Mouse (Mus musculus): ENCODE data around the gene Lbr. TPM values are rescaled to one million over a fixed set of nuclear protein-coding genes. Genes with fewer than 3 reads are reported as not detected.

Lbr gene
- polyA plus RNA-seq, 1 experiment from 2014 or later: 119 TPM

DNA sequence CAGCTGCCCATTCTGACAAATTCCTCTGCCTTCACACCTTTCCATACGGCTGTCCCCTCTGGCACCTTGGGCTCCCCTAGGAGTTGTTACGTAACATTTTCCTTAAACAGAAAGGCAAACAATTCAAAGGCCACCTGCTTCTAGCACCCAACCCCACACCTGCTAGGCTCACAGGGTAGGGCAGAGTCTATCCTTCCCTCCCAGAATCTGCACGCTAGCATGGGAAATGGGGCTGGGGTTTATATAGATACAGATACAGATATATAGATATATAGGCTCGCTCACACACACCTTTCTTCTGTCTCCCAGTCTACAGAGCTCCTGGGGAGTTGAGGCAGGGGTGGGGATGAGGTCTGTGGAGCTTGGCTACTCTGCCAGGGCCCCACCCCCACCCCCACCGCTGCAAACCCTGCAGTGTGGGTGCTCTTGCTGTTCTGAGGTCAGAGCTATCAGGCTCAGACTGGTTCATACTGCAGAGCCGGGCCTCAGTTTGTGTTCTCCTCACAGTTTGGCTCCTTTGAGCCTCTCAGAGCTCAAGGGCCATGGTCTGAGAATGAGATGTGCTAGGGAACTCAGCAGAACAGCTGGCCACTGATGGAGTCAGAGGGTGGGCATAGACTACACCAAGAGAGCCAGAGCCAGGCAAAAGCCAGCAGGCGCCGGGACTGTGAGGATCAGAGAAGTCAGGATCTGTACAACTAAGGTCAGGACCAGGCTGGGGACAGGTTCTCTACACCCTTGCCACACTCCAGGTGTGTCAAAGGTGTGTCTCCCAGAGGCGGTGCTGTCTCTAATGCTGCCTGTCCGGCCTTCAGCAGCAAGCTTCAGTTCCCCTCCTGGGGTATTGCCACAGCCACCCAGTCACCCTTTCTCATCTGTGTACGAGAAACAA lies 22.4 kb upstream of the Lbr start:
- 59% methylated on average over 11 of the region's 11 CpGs for WGBS (ENCODE audit: insufficient replicate concordance)
- no peak overlapping the region for H3K9ac ChIP-seq (replicated peaks)

DNA sequence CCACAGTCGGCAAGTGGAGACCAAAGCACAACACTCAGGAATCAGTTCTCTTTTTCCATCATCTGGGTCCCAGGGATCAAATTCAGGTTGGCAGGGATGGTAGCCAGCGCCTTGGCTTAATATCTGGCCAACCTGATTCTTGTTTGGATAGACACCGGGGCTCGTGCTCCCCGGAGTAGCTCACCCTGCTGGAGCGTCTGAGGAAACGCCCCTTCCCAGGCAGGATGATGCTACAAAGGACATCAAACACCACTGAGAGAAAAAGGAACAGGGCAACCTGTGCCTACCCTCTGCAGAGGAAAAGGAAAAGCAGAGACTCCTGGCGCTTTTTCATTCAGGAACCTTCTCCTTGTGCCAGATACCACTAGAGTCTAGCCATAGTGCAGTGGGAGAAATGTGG lies 20.6 kb upstream of the Lbr start:
- no peaks in the 10 kb centered on the region for H3K36me3 ChIP-seq (replicated peaks; ENCODE audit: insufficient read depth, low read length)
- H3K4me3 ChIP-seq (ENCODE audit: low read depth, low read length): no peak overlapping the region
- no peak overlapping the region for H3K4me2 ChIP-seq (ENCODE audit: low read depth, low read length)
- H3K9me3 ChIP-seq (ENCODE audit: low read length): no peaks in the 10 kb centered on the region
- peaks cover 30% of the 10 kb centered on the region for H3K4me1 ChIP-seq (ENCODE audit: insufficient read depth)
- no peak for DNase-seq
- ATAC-seq: no peak
- 45% methylated on average over 8 of the region's 8 CpGs for WGBS (ENCODE audit: insufficient replicate concordance)
- TF ChIP-seq EP300 (IDR thresholded peaks at IDR 0.05; ENCODE audit: low read depth): no peak
- TF ChIP-seq CTCF (IDR thresholded peaks at IDR 0.05; ENCODE audit: low read depth): no peak
- no peak overlapping the region for H3K27ac ChIP-seq (ENCODE audit: low read depth)
- no peak overlapping the region for H3K9ac ChIP-seq (replicated peaks)
- no peaks in the 10 kb centered on the region for H3K27me3 ChIP-seq (ENCODE audit: insufficient read depth, low read length)

More for the DNA sequence above, 22.4 kb upstream of the Lbr start:
- no peaks in the 10 kb centered on the region for H3K27me3 ChIP-seq (ENCODE audit: insufficient read depth, low read length)
- no peak overlapping the region for H3K4me3 ChIP-seq (ENCODE audit: low read depth, low read length)
- ATAC-seq (peak; percentile 44), DNase-seq (peak; percentile 33)
- H3K9me3 ChIP-seq (ENCODE audit: low read length): no peaks in the 10 kb centered on the region
- TF ChIP-seq CTCF (IDR thresholded peaks at IDR 0.05; ENCODE audit: low read depth) (no peak), EP300 (IDR thresholded peaks at IDR 0.05; ENCODE audit: low read depth) (no peak)
- H3K36me3 ChIP-seq (replicated peaks; ENCODE audit: insufficient read depth, low read length): no peaks in the 10 kb centered on the region
- H3K27ac ChIP-seq (ENCODE audit: low read depth): peak overlapping the region; percentile 62
- H3K4me1 ChIP-seq (ENCODE audit: insufficient read depth): peaks cover 26% of the 10 kb centered on the region
- no peak overlapping the region for H3K4me2 ChIP-seq (ENCODE audit: low read depth, low read length)

DNA sequence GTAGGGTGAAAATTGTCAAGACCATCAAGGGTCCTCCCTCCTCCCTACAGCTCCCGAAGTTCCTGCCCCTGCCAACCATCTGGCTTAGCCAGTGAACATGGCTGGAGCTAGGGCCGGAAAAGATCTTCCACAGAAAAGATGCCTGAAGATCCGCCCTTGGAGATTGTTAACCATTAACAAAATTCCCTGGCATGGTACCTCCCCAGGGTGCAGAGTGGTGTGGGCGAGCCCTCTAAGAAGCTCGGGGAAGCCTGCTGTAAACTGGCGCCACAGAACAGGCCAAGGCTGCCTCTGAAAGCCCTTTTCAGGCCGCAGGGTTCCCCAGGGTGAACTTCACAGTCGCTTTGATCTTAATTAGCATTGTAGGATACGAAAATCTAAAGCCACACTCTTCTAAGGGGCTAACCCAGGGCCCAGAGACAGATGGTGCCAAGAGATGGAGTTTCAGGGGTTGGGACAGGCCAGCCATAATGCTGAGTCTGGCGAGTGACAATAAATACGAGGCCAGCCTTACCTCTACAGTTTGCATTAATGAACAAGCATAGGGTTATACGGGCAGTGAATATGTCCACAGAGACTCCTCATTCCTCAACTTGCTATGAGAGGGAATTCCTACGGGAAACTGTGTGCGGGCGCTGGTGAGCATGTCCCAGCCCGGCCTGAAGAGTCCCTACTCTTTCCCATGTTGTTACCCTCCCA lies 20.0 kb upstream of the Lbr start:
- Histone ChIP-seq H3K27me3 (ENCODE audit: insufficient read depth, low read length) (no peaks in the 10 kb centered on the region), H3K9me3 (ENCODE audit: low read length) (no peaks in the 10 kb centered on the region), H3K4me3 (ENCODE audit: low read depth, low read length) (no peak overlapping the region), H3K9ac (replicated peaks) (no peak overlapping the region), H3K4me2 (ENCODE audit: low read depth, low read length) (no peak overlapping the region), H3K4me1 (ENCODE audit: insufficient read depth) (peaks cover 30% of the 10 kb centered on the region), H3K27ac (ENCODE audit: low read depth) (no peak overlapping the region), H3K36me3 (replicated peaks; ENCODE audit: insufficient read depth, low read length) (no peaks in the 10 kb centered on the region)
- ATAC-seq: no peak
- no peak for DNase-seq
- 70% methylated on average over 16 of the region's 16 CpGs for WGBS (ENCODE audit: insufficient replicate concordance)
- TF ChIP-seq EP300 (IDR thresholded peaks at IDR 0.05; ENCODE audit: low read depth): no peak
- TF ChIP-seq CTCF (IDR thresholded peaks at IDR 0.05; ENCODE audit: low read depth): no peak

DNA sequence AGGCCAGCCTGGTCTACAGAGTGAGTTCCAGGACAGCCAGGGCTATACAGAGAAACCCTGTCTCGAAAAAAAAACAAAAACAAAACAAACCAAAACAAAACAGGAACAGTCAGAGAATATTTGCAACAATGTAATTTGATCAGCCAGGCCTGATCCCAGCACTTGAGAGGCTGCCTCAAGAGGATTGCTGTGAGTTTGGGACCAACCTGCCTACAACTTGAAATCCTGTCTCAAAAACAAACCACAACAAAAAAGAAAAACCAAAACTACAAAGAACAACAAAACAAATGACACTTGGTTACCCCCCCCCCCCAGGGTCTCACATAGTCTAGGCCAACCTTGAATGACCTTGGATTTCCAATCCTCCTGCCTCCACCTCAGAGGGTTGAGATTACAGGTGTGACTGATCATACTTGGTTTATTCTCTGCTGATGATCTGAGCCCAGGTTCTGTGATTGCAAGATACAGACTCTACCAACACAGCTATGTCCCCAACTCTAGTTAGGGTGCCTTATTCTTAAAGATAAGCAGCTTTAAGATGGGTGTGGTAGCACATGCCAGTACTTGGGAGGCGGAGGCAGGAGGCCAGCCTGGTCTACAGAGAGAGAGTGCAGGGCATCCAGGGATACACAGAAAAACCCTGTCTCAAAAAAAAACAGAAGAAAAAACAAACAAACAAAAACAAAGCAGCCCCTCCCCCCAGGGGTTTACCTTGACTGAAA lies 18.5 kb upstream of the Lbr start:
- Histone ChIP-seq H3K9ac (replicated peaks) (no peak overlapping the region), H3K4me1 (ENCODE audit: insufficient read depth) (peaks cover 30% of the 10 kb centered on the region), H3K27me3 (ENCODE audit: insufficient read depth, low read length) (no peaks in the 10 kb centered on the region), H3K9me3 (ENCODE audit: low read length) (no peaks in the 10 kb centered on the region), H3K4me3 (ENCODE audit: low read depth, low read length) (no peak overlapping the region), H3K4me2 (ENCODE audit: low read depth, low read length) (no peak overlapping the region), H3K27ac (ENCODE audit: low read depth) (peak overlapping the region; percentile 76), H3K36me3 (replicated peaks; ENCODE audit: insufficient read depth, low read length) (no peaks in the 10 kb centered on the region)
- ATAC-seq: peak; percentile 37
- TF ChIP-seq EP300 (IDR thresholded peaks at IDR 0.05; ENCODE audit: low read depth) (no peak), CTCF (IDR thresholded peaks at IDR 0.05; ENCODE audit: low read depth) (no peak)
- no peak for DNase-seq
- WGBS (ENCODE audit: insufficient replicate concordance): 39% methylated on average over 2 of the region's 2 CpGs

DNA sequence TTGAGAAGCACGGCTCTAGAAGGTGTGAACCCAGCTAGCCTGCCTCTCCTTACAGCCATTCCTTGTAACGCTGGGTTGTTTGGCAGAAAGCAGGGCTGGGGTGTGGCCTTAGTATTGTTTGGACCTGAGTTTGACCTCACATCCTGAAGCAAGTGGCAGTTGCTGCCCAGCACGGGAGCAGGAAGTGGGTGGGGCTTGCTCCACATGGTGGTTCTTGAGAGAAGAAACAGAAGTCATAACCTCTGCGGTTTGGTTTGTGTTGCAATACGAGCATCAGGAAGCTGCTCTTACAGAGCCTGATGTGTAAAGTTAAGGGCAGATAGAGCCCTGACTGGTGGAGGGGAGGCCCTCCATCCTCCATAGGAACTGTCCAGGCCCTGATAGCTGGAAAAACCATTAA lies 17.8 kb upstream of the Lbr start:
- Histone ChIP-seq H3K27me3 (ENCODE audit: insufficient read depth, low read length) (no peaks in the 10 kb centered on the region), H3K9me3 (ENCODE audit: low read length) (no peaks in the 10 kb centered on the region), H3K27ac (ENCODE audit: low read depth) (peak overlapping the region; percentile 77), H3K4me1 (ENCODE audit: insufficient read depth) (peaks cover 30% of the 10 kb centered on the region), H3K36me3 (replicated peaks; ENCODE audit: insufficient read depth, low read length) (no peaks in the 10 kb centered on the region), H3K9ac (replicated peaks) (no peak overlapping the region), H3K4me3 (ENCODE audit: low read depth, low read length) (no peak overlapping the region), H3K4me2 (ENCODE audit: low read depth, low read length) (no peak overlapping the region)
- peak; percentile 84 for ATAC-seq
- no peak for TF ChIP-seq CTCF (IDR thresholded peaks at IDR 0.05; ENCODE audit: low read depth)
- peak; percentile 81 for TF ChIP-seq EP300 (IDR thresholded peaks at IDR 0.05; ENCODE audit: low read depth)
- DNase-seq: peak; percentile 86
- WGBS (ENCODE audit: insufficient replicate concordance): 4% methylated on average over 5 of the region's 5 CpGs

DNA sequence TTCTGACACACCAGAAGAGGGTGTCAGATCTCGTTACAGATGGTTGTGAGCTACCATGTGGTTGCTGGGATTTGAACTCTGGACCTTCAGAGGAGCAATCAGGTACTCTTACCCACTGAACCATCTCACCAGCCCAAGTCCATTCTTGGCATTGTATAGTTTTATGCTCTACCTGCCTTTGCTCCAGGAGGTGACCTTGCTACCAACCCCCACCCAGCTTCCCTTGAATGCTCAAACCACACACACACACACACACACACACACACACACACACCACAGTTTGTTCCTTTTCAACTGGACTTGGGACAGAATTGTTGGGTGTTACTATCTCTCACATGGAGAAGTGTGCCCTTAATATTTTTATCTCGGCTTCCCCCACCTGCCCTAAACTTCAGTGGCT lies 13.5 kb upstream of the Lbr start:
- TF ChIP-seq EP300 (IDR thresholded peaks at IDR 0.05; ENCODE audit: low read depth): no peak
- no peak for TF ChIP-seq CTCF (IDR thresholded peaks at IDR 0.05; ENCODE audit: low read depth)
- WGBS (ENCODE audit: insufficient replicate concordance): 83% methylated on average over 2 of the region's 2 CpGs

More for the DNA sequence above, 13.5 kb upstream of the Lbr start:
- no peak for DNase-seq
- Histone ChIP-seq H3K9ac (replicated peaks) (no peak overlapping the region), H3K4me1 (ENCODE audit: insufficient read depth) (peaks cover 12% of the 10 kb centered on the region), H3K4me2 (ENCODE audit: low read depth, low read length) (no peak overlapping the region), H3K4me3 (ENCODE audit: low read depth, low read length) (no peak overlapping the region), H3K27me3 (ENCODE audit: insufficient read depth, low read length) (no peaks in the 10 kb centered on the region), H3K27ac (ENCODE audit: low read depth) (no peak overlapping the region), H3K9me3 (ENCODE audit: low read length) (no peaks in the 10 kb centered on the region), H3K36me3 (replicated peaks; ENCODE audit: insufficient read depth, low read length) (no peaks in the 10 kb centered on the region)
- ATAC-seq: no peak
